Mouse (Mus musculus) hindbrain, embryonic 12.5 days (tissue): ENCODE measurements around the gene Slc44a2. TPM values are rescaled to one million over a fixed set of nuclear protein-coding genes. Genes with fewer than 3 reads are reported as not detected.
A peak's percentile ranks its signal among the peaks of the same experiment; 100 is the strongest.

ENCODE experiments used
- ATAC-seq: fragments of 200-750 bp; cut with Nextera tagmentation; 2 replicates; pipeline ENCODE4 v1.8.0; 2017; ENCODE audit warnings: moderate TSS enrichment; ENCODE audit not compliant: low FRiP score
- H3K27ac ChIP-seq: fragments of 300-500 bp; sonication (generic); 2 replicates; pipeline ENCODE4 v1.5.1; 2016; ENCODE audit warnings: mild to moderate bottlenecking
- H3K27me3 ChIP-seq: fragments of 300-500 bp; sonication (generic); 2 replicates; pipeline ENCODE4 v1.6.1; 2016; ENCODE audit warnings: mild to moderate bottlenecking
- H3K36me3 ChIP-seq: fragments of 300-500 bp; sonication (generic); 2 replicates; pipeline ENCODE4 v1.6.1; 2016; ENCODE audit warnings: mild to moderate bottlenecking
- H3K4me1 ChIP-seq: fragments of 300-500 bp; sonication (generic); 2 replicates; pipeline ENCODE4 v1.6.1; 2016
- H3K4me2 ChIP-seq: fragments of 300-500 bp; sonication (generic); replicated peaks from 2 replicates; pipeline ENCODE4 v1.6.1; 2016; ENCODE audit warnings: mild to moderate bottlenecking
- H3K4me3 ChIP-seq: fragments of 300-500 bp; sonication (generic); 2 replicates; pipeline ENCODE4 v1.5.1; 2016; ENCODE audit warnings: mild to moderate bottlenecking
- H3K9ac ChIP-seq: fragments of 300-500 bp; sonication (generic); 2 replicates; pipeline ENCODE4 v1.6.1; 2016; ENCODE audit warnings: mild to moderate bottlenecking, moderate library complexity
- H3K9me3 ChIP-seq: fragments of 300-500 bp; sonication (generic); replicated peaks from 2 replicates; pipeline ENCODE4 v1.6.1; 2016; ENCODE audit warnings: mild to moderate bottlenecking
- whole genome bisulfite sequencing: fragments of 180-500 bp; shearing (Covaris S2); methylation state at CpG from one replicate; pipeline ENCODE4 v1.1.7; 2016; 5-methylcytosine and 5-hydroxymethylcytosine counted together
- polyA plus RNA-seq: library from polyadenylated mRNA; unstranded; fragments of >200 nt; fragmentation: Nextera tagmentation; extraction: Ambion mirVana; gene quantifications from 2 replicates; pipeline ENCODE4 v1.2.1, GENCODE M21; 2016

Gene Slc44a2
- polyA plus RNA-seq, result 86.8 and 93.2 TPM in 2 replicates

- H3K4me3 ChIP-seq, result peak within 1 kb of the TSS; percentile 70
- WGBS, result under 1% methylated on average over 52 of the region's 52 CpGs
- H3K27ac ChIP-seq, result peak within 1 kb of the TSS; percentile 40
Measured at GRCm38 (mm10) chr9:21320619-21321512, at the start of gene Slc44a2. Gene Slc44a2, plus strand, starts transcription at chr9:21320698.

GRCm38 (mm10) chr9:21272391-21272790, 48.1 kb upstream of the Slc44a2 start:
- peaks cover 95% of the 10 kb centered on the region for H3K36me3 ChIP-seq
- H3K4me1 ChIP-seq, result no peaks in the 10 kb centered on the region
- no peak overlapping the region for H3K4me3 ChIP-seq
- H3K4me2 ChIP-seq, result no peak overlapping the region
- 92% methylated on average over 9 of the region's 9 CpGs for WGBS
- no peak for ATAC-seq
- H3K27me3 ChIP-seq, result no peaks in the 10 kb centered on the region
- no peaks in the 10 kb centered on the region for H3K9me3 ChIP-seq
- H3K27ac ChIP-seq, result no peak overlapping the region
- no peak overlapping the region for H3K9ac ChIP-seq

More at GRCm38 (mm10) chr9:21320619-21321512, at the start of gene Slc44a2:
- Histone ChIP-seq H3K9me3 (no peaks in the 10 kb centered on the region), H3K27me3 (no peaks in the 10 kb centered on the region), H3K4me2 (peak within 1 kb of the TSS; percentile 90), H3K9ac (peak within 1 kb of the TSS; percentile 70), H3K4me1 (peaks cover 15% of the 10 kb centered on the region), H3K36me3 (no peaks in the 10 kb centered on the region; the same call in 1 of the 2 replicates)
- peak; percentile 96 for ATAC-seq

GRCm38 (mm10) chr9:21273094-21273493, 47.4 kb upstream of the Slc44a2 start:
- Histone ChIP-seq H3K4me3 (no peak overlapping the region), H3K9ac (no peak overlapping the region)

GRCm38 (mm10) chr9:21273520-21274228, 46.8 kb upstream of the Slc44a2 start:
- no peak overlapping the region for H3K9ac ChIP-seq
- WGBS, result 88% methylated on average over 7 of the region's 7 CpGs
- H3K4me3 ChIP-seq, result no peak overlapping the region

More at GRCm38 (mm10) chr9:21273094-21273493, 47.4 kb upstream of the Slc44a2 start:
- Histone ChIP-seq H3K27ac (no peak overlapping the region), H3K36me3 (peaks cover 98% of the 10 kb centered on the region), H3K4me2 (no peak overlapping the region), H3K9me3 (no peaks in the 10 kb centered on the region), H3K4me1 (no peaks in the 10 kb centered on the region), H3K27me3 (no peaks in the 10 kb centered on the region)
- WGBS, result 86% methylated on average over 8 of the region's 8 CpGs
- no peak for ATAC-seq

GRCm38 (mm10) chr9:21274336-21274735, 46.2 kb upstream of the Slc44a2 start:
- WGBS, result 94% methylated on average over 3 of the region's 3 CpGs
- no peak overlapping the region for H3K4me2 ChIP-seq
- no peak overlapping the region for H3K27ac ChIP-seq
- no peaks in the 10 kb centered on the region for H3K27me3 ChIP-seq
- no peak overlapping the region for H3K4me3 ChIP-seq
- ATAC-seq, result no peak
- no peak overlapping the region for H3K9ac ChIP-seq
- H3K4me1 ChIP-seq, result no peaks in the 10 kb centered on the region
- H3K9me3 ChIP-seq, result no peaks in the 10 kb centered on the region
- peaks cover 96% of the 10 kb centered on the region for H3K36me3 ChIP-seq

More at GRCm38 (mm10) chr9:21273520-21274228, 46.8 kb upstream of the Slc44a2 start:
- ATAC-seq, result no peak
- H3K36me3 ChIP-seq, result peaks cover 95% of the 10 kb centered on the region
- no peaks in the 10 kb centered on the region for H3K9me3 ChIP-seq
- H3K27ac ChIP-seq, result no peak overlapping the region
- no peaks in the 10 kb centered on the region for H3K4me1 ChIP-seq
- H3K4me2 ChIP-seq, result no peak overlapping the region
- no peaks in the 10 kb centered on the region for H3K27me3 ChIP-seq

GRCm38 (mm10) chr9:21275013-21275710, 45.3 kb upstream of the Slc44a2 start:
- Histone ChIP-seq H3K4me1 (no peaks in the 10 kb centered on the region), H3K9ac (no peak overlapping the region), H3K27ac (no peak overlapping the region), H3K27me3 (no peaks in the 10 kb centered on the region), H3K4me3 (no peak overlapping the region), H3K9me3 (no peaks in the 10 kb centered on the region), H3K4me2 (no peak overlapping the region), H3K36me3 (peaks cover 98% of the 10 kb centered on the region)
- 87% methylated on average over 7 of the region's 7 CpGs for WGBS
- ATAC-seq, result no peak

GRCm38 (mm10) chr9:21275727-21276126, 44.8 kb upstream of the Slc44a2 start:
- Histone ChIP-seq H3K9me3 (no peaks in the 10 kb centered on the region), H3K36me3 (peaks cover 96% of the 10 kb centered on the region), H3K4me3 (no peak overlapping the region), H3K4me1 (no peaks in the 10 kb centered on the region), H3K27me3 (no peaks in the 10 kb centered on the region), H3K4me2 (no peak overlapping the region), H3K9ac (no peak overlapping the region), H3K27ac (no peak overlapping the region)
- 89% methylated on average over 12 of the region's 12 CpGs for WGBS
- no peak for ATAC-seq

- peaks cover 96% of the 10 kb centered on the region for H3K36me3 ChIP-seq
Measured at GRCm38 (mm10) chr9:21276307-21276706, 44.2 kb upstream of the Slc44a2 start.

GRCm38 (mm10) chr9:21277776-21278175, 42.7 kb upstream of the Slc44a2 start:
- H3K9ac ChIP-seq, result no peak overlapping the region
- no peak for ATAC-seq
- H3K27me3 ChIP-seq, result no peaks in the 10 kb centered on the region
- no peak overlapping the region for H3K4me3 ChIP-seq
- no peaks in the 10 kb centered on the region for H3K9me3 ChIP-seq
- no peak overlapping the region for H3K4me2 ChIP-seq
- H3K36me3 ChIP-seq, result peaks cover 93% of the 10 kb centered on the region
- WGBS, result 94% methylated on average over 5 of the region's 5 CpGs
- no peak overlapping the region for H3K27ac ChIP-seq
- no peaks in the 10 kb centered on the region for H3K4me1 ChIP-seq

More at GRCm38 (mm10) chr9:21276307-21276706, 44.2 kb upstream of the Slc44a2 start:
- H3K4me3 ChIP-seq, result no peak overlapping the region
- WGBS, result 96% methylated on average over 8 of the region's 8 CpGs
- no peaks in the 10 kb centered on the region for H3K9me3 ChIP-seq
- H3K27me3 ChIP-seq, result no peaks in the 10 kb centered on the region
- no peak for ATAC-seq
- H3K9ac ChIP-seq, result no peak overlapping the region
- no peak overlapping the region for H3K27ac ChIP-seq
- H3K4me1 ChIP-seq, result no peaks in the 10 kb centered on the region
- no peak overlapping the region for H3K4me2 ChIP-seq

GRCm38 (mm10) chr9:21283591-21283990, 36.9 kb upstream of the Slc44a2 start:
- WGBS, result 92% methylated on average over 5 of the region's 5 CpGs
- no peak overlapping the region for H3K9ac ChIP-seq
- H3K4me1 ChIP-seq, result peaks cover 17% of the 10 kb centered on the region
- H3K4me2 ChIP-seq, result no peak overlapping the region
- H3K9me3 ChIP-seq, result no peaks in the 10 kb centered on the region
- ATAC-seq, result no peak
- no peak overlapping the region for H3K4me3 ChIP-seq
- no peaks in the 10 kb centered on the region for H3K27me3 ChIP-seq
- H3K36me3 ChIP-seq, result peaks cover 57% of the 10 kb centered on the region
- no peak overlapping the region for H3K27ac ChIP-seq

GRCm38 (mm10) chr9:21283994-21284393, 36.5 kb upstream of the Slc44a2 start:
- peaks cover 53% of the 10 kb centered on the region for H3K36me3 ChIP-seq
- 72% methylated on average over 3 of the region's 3 CpGs for WGBS
- no peak for ATAC-seq
- no peak overlapping the region for H3K4me3 ChIP-seq
- H3K4me1 ChIP-seq, result peaks cover 21% of the 10 kb centered on the region
- H3K4me2 ChIP-seq, result no peak overlapping the region
- no peaks in the 10 kb centered on the region for H3K9me3 ChIP-seq
- H3K9ac ChIP-seq, result no peak overlapping the region
- no peak overlapping the region for H3K27ac ChIP-seq
- no peaks in the 10 kb centered on the region for H3K27me3 ChIP-seq

- Histone ChIP-seq H3K27ac (no peak overlapping the region), H3K4me2 (peak overlapping the region; percentile 71), H3K36me3 (peaks cover 28% of the 10 kb centered on the region), H3K4me1 (peaks cover 32% of the 10 kb centered on the region), H3K9ac (peak overlapping the region; percentile 78; the same call in 1 of the 2 replicates), H3K9me3 (no peaks in the 10 kb centered on the region), H3K4me3 (peak overlapping the region; percentile 81), H3K27me3 (no peaks in the 10 kb centered on the region)
- whole genome bisulfite sequencing, result 63% methylated on average over 3 of the region's 3 CpGs
- no peak for ATAC-seq
Measured at GRCm38 (mm10) chr9:21286753-21287152, 33.7 kb upstream of the Slc44a2 start.
